Mouse (Mus musculus): ENCODE results near the gene Map2k1. TPM values are rescaled to one million over a fixed set of nuclear protein-coding genes. Genes with fewer than 3 reads are reported as not detected.
"Not testable (repeated sequence)": the region's sequence is repeated elsewhere in the genome, so short reads cannot be mapped to it uniquely, and the experiment has no call there.

Gene Map2k1
- polyA plus RNA-seq, 1 experiment from 2014 or later: 66.7 TPM

DNA sequence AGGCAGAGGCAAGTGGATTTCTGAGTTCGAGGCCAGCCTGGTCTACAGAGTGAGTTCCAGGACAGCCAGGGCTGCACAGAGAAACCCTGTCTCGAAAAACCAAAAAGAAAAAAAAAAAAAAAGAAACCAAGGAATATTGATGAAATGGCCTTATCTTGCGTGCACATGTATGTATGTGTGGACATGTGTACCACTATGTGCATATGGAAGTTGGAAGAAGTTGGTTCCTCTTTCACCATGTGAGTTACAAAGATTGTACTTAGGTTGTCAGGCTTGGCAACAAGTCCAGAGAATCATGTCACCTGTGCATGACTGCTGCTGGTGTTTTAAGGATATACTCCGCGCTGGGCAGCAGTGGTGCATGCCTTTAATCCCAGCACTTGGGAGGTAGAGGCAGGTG lies 70.1 kb downstream of the Map2k1 start:
- peaks cover 29% of the 10 kb centered on the region for H3K36me3 ChIP-seq (ENCODE audit: control insufficient read depth, insufficient read depth, low read length)
- not testable (repeated sequence) for ATAC-seq (ENCODE audit: low read depth); H3K9ac ChIP-seq (ENCODE audit: low read length); H3K4me2 ChIP-seq (ENCODE audit: low read depth, low read length); H3K27ac ChIP-seq (ENCODE audit: low read length); H3K27me3 ChIP-seq (ENCODE audit: control insufficient read depth, insufficient read depth, low read depth, low read length); H3K4me1 ChIP-seq (replicated peaks; ENCODE audit: control insufficient read depth, insufficient read depth, low read length); H3K9me3 ChIP-seq (ENCODE audit: control insufficient read depth, low read length); H3K4me3 ChIP-seq (ENCODE audit: low read length)
- whole genome bisulfite sequencing: 91% methylated on average over 5 of the region's 5 CpGs

DNA sequence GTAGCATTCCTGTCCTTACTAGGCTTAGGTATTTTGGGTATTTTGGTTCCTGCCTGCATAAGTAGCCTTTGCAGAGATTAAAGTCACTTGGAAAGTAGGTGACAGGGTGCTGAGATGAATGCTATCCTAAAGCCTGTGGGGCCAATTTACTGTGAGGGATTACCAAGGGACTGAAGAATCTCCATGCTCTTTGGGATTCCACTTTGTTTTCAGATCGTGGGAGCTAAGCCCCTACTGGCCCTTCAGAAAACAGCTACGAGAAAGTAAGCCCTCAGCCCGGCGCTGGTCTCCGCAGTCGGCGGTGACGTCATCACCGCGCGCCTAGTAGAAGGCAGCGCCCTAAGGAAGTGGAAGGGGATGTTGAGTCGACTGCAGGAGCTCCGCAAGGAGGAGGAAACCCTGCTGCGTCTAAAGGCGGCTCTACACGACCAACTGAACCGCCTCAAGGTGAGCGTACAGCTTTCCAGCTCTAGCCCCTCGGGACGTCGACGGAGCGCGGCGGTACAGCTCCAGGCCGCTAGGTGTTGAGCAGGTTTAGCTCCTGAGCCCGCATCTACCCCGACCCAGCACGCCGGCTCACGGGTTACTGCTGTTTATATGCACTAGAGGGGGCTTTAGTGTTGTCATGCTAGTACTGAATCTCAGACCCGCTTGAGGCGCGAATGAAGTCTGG lies 74.3 kb downstream of the Map2k1 start, which contains the start of gene Snapc5:
Snapc5 (plus strand) TSS at position 301 of the 673 bp plus-strand sequence.
- ATAC-seq (ENCODE audit: low read depth): peak; percentile 96
- peak within 1 kb of the TSS; percentile 62 for H3K4me2 ChIP-seq (ENCODE audit: low read depth, low read length)
- under 1% methylated on average over 35 of the region's 35 CpGs for WGBS
- H3K9me3 ChIP-seq (ENCODE audit: control insufficient read depth, low read length): no peaks in the 10 kb centered on the region
- peaks cover 43% of the 10 kb centered on the region for H3K36me3 ChIP-seq (ENCODE audit: control insufficient read depth, insufficient read depth, low read length)
- H3K4me3 ChIP-seq (ENCODE audit: low read length): peak within 1 kb of the TSS; percentile 63
- peaks cover 9% of the 10 kb centered on the region for H3K4me1 ChIP-seq (replicated peaks; ENCODE audit: control insufficient read depth, insufficient read depth, low read length)
- H3K27ac ChIP-seq (ENCODE audit: low read length): peak within 1 kb of the TSS; percentile 79
- no peaks in the 10 kb centered on the region for H3K27me3 ChIP-seq (ENCODE audit: control insufficient read depth, insufficient read depth, low read depth, low read length)
- H3K9ac ChIP-seq (ENCODE audit: low read length): peak within 1 kb of the TSS; percentile 78

DNA sequence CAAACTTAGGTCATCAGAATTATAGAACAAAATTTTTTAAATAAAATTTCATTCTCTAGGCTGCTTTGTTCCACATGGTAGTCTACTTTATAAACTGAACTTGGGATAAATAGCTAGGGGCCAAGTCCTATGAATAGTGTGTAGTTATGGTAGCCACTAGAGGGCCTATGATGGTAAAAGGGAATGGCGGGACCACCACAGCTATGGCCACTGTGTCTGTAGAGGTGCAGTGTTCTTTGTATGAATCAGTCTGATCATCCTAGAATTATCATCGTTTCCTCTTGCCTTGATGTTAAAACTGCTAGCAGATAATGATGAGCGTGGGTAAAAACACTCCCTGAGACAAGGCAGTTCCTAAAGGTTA lies 74.8 kb downstream of the Map2k1 start:
- H3K4me3 ChIP-seq (ENCODE audit: low read length): peak overlapping the region; percentile 63
- no peaks in the 10 kb centered on the region for H3K27me3 ChIP-seq (ENCODE audit: control insufficient read depth, insufficient read depth, low read depth, low read length)
- peaks cover 9% of the 10 kb centered on the region for H3K4me1 ChIP-seq (replicated peaks; ENCODE audit: control insufficient read depth, insufficient read depth, low read length)
- no peaks in the 10 kb centered on the region for H3K9me3 ChIP-seq (ENCODE audit: control insufficient read depth, low read length)
- peak overlapping the region; percentile 79 for H3K27ac ChIP-seq (ENCODE audit: low read length)
- peak; percentile 65 for ATAC-seq (ENCODE audit: low read depth)
- H3K9ac ChIP-seq (ENCODE audit: low read length): peak overlapping the region; percentile 78
- H3K4me2 ChIP-seq (ENCODE audit: low read depth, low read length): peak overlapping the region; percentile 62
- WGBS: 34% methylated on average over 3 of the region's 3 CpGs
- peaks cover 42% of the 10 kb centered on the region for H3K36me3 ChIP-seq (ENCODE audit: control insufficient read depth, insufficient read depth, low read length)

- Histone ChIP-seq H3K9ac (ENCODE audit: low read length) (no peak overlapping the region), H3K4me2 (ENCODE audit: low read depth, low read length) (no peak overlapping the region), H3K36me3 (ENCODE audit: control insufficient read depth, insufficient read depth, low read length) (peaks cover 29% of the 10 kb centered on the region), H3K9me3 (ENCODE audit: control insufficient read depth, low read length) (no peaks in the 10 kb centered on the region), H3K27me3 (ENCODE audit: control insufficient read depth, insufficient read depth, low read depth, low read length) (no peaks in the 10 kb centered on the region), H3K4me3 (ENCODE audit: low read length) (no peak overlapping the region), H3K4me1 (replicated peaks; ENCODE audit: control insufficient read depth, insufficient read depth, low read length) (peaks cover 13% of the 10 kb centered on the region), H3K27ac (ENCODE audit: low read length) (no peak overlapping the region)
- 84% methylated on average over 11 of the region's 11 CpGs for WGBS
- ATAC-seq (ENCODE audit: low read depth): no peak
These were observed 78.1 kb downstream of the Map2k1 start for GRCm38 (mm10) chr9:64175378-64175777.

GRCm38 (mm10) chr9:64174766-64175165 lies 78.7 kb downstream of the Map2k1 start:
- Histone ChIP-seq H3K4me1 (replicated peaks; ENCODE audit: control insufficient read depth, insufficient read depth, low read length) (peaks cover 8% of the 10 kb centered on the region), H3K9ac (ENCODE audit: low read length) (peak overlapping the region; percentile 35; the same call in 1 of the 2 replicates)

GRCm38 (mm10) chr9:64174341-64174740 lies 79.1 kb downstream of the Map2k1 start:
- Histone ChIP-seq H3K27me3 (ENCODE audit: control insufficient read depth, insufficient read depth, low read depth, low read length) (no peaks in the 10 kb centered on the region), H3K4me3 (ENCODE audit: low read length) (peak overlapping the region; percentile 97), H3K9me3 (ENCODE audit: control insufficient read depth, low read length) (no peaks in the 10 kb centered on the region), H3K27ac (ENCODE audit: low read length) (no peak overlapping the region), H3K4me1 (replicated peaks; ENCODE audit: control insufficient read depth, insufficient read depth, low read length) (peaks cover 7% of the 10 kb centered on the region), H3K4me2 (ENCODE audit: low read depth, low read length) (peak overlapping the region; percentile 86), H3K9ac (ENCODE audit: low read length) (peak overlapping the region; percentile 90), H3K36me3 (ENCODE audit: control insufficient read depth, insufficient read depth, low read length) (peaks cover 29% of the 10 kb centered on the region)
- ATAC-seq (ENCODE audit: low read depth): no peak

More at GRCm38 (mm10) chr9:64174766-64175165, 78.7 kb downstream of the Map2k1 start:
- peak overlapping the region; percentile 86 for H3K4me2 ChIP-seq (ENCODE audit: low read depth, low read length)
- peaks cover 29% of the 10 kb centered on the region for H3K36me3 ChIP-seq (ENCODE audit: control insufficient read depth, insufficient read depth, low read length)
- no peaks in the 10 kb centered on the region for H3K27me3 ChIP-seq (ENCODE audit: control insufficient read depth, insufficient read depth, low read depth, low read length)
- no peaks in the 10 kb centered on the region for H3K9me3 ChIP-seq (ENCODE audit: control insufficient read depth, low read length)
- WGBS: 49% methylated on average over 8 of the region's 8 CpGs
- H3K4me3 ChIP-seq (ENCODE audit: low read length): peak overlapping the region; percentile 17; the same call in 1 of the 2 replicates
- ATAC-seq (ENCODE audit: low read depth): no peak
- no peak overlapping the region for H3K27ac ChIP-seq (ENCODE audit: low read length)

DNA sequence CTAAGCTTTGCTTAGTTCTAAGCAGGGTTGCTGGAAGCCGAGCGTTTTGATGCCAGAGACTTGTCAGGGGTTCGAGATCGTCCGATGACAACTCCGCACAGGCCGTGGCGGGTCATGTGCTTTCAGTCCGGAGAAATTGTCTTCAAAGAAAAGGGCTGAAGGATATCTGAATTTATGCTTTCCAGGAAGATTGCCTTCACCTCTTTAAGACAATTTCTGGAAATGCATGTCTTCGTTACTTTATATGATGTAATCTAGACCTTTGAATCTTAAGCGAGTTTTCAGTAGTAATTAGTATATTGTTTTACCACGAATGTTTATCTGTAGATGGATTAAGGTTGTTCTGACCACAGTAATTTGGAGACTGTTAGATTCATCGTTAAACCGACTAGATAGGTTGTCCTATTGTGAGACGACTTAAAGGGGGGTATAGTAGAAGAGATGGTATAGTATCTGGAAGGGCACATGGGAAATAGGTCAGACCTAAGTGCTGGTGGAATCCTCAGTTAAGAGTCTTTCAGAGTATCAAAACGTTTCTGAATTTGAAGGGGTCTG lies 79.7 kb downstream of the Map2k1 start:
- H3K4me2 ChIP-seq (ENCODE audit: low read depth, low read length): peak overlapping the region; percentile 86

GRCm38 (mm10) chr9:64172816-64173665 lies 80.4 kb downstream of the Map2k1 start, which contains the start of the genes Zwilch and Rpl4:
TSS of gene Zwilch (minus strand) at chr9:64173104.
TSS of gene Rpl4 (plus strand) at chr9:64173375.
- H3K9me3 ChIP-seq (ENCODE audit: control insufficient read depth, low read length): no peaks in the 10 kb centered on the region
- peak within 1 kb of the TSS; percentile 97 for H3K4me3 ChIP-seq (ENCODE audit: low read length)
- peak; percentile 87 for ATAC-seq (ENCODE audit: low read depth)
- peaks cover 25% of the 10 kb centered on the region for H3K36me3 ChIP-seq (ENCODE audit: control insufficient read depth, insufficient read depth, low read length)
- H3K9ac ChIP-seq (ENCODE audit: low read length): peak within 1 kb of the TSS; percentile 90
- peak within 1 kb of the TSS; percentile 97 for H3K27ac ChIP-seq (ENCODE audit: low read length)
- under 1% methylated on average over 42 of the region's 42 CpGs for WGBS
- H3K4me1 ChIP-seq (replicated peaks; ENCODE audit: control insufficient read depth, insufficient read depth, low read length): peaks cover 7% of the 10 kb centered on the region
- H3K27me3 ChIP-seq (ENCODE audit: control insufficient read depth, insufficient read depth, low read depth, low read length): no peaks in the 10 kb centered on the region
- peak within 1 kb of the TSS; percentile 86 for H3K4me2 ChIP-seq (ENCODE audit: low read depth, low read length)

More for the DNA sequence above, 79.7 kb downstream of the Map2k1 start:
- Histone ChIP-seq H3K27me3 (ENCODE audit: control insufficient read depth, insufficient read depth, low read depth, low read length) (no peaks in the 10 kb centered on the region), H3K9me3 (ENCODE audit: control insufficient read depth, low read length) (no peaks in the 10 kb centered on the region), H3K4me1 (replicated peaks; ENCODE audit: control insufficient read depth, insufficient read depth, low read length) (peaks cover 7% of the 10 kb centered on the region), H3K27ac (ENCODE audit: low read length) (peak overlapping the region; percentile 56), H3K4me3 (ENCODE audit: low read length) (peak overlapping the region; percentile 97), H3K9ac (ENCODE audit: low read length) (peak overlapping the region; percentile 90), H3K36me3 (ENCODE audit: control insufficient read depth, insufficient read depth, low read length) (peaks cover 29% of the 10 kb centered on the region)
- WGBS: under 1% methylated on average over 16 of the region's 16 CpGs
- no peak for ATAC-seq (ENCODE audit: low read depth)

Data from lung, embryonic 16.5 days (tissue).